Comparison of ENCODE assay signal across 8 mouse cellular contexts in the genomic region with DNA sequence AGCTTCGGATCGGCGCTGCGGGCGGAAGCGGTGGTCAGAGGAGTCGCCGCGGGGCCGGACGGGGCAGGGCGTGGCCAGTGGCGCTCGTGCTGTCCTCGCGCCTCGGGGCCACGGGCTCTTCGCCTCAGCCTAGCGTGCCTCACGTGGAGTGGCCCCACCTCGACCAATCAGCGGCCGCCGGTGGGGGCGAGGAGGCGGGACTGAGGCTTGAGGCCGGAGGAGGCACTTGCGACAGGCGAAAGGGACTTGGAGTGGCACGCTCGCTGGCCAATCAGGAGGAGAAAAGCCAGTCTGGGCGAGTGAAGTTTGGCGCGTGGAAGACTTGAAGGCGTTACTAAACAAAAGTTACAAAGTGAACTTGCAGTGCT. TPM values are rescaled to one million over a fixed set of nuclear protein-coding genes. Genes with fewer than 3 reads are reported as not detected.
A peak's percentile ranks its signal among the peaks of the same experiment; 100 is the strongest.
DNase-seq lines count a peak whose midpoint lies in the region; ATAC-seq and TF ChIP-seq lines count a peak whose summit lies in the region.

A gene (minus strand): TSS at position 112 of the 368 bp plus-strand sequence.

- intact Hi-C loops in heart, postnatal 25 days (cut with DNase I) = loop anchor here (2.0 kb wide), 1 partner anchor 176 kb away; no protein-coding TSS in a partner anchor

- no peak for TF ChIP-seq POLR2A in cerebellum, adult 2 months (IDR thresholded peaks at IDR 0.05; ENCODE audit: borderline replicate concordance, insufficient read depth, low read length)

- 18% methylated on average over 36 of the region's 36 CpGs for WGBS in cerebellum, adult 2 months
- 16% methylated on average over 36 of the region's 36 CpGs for WGBS in liver, embryonic 15.5 days (ENCODE audit: insufficient replicate concordance)
- 29% methylated on average over 36 of the region's 36 CpGs for WGBS in neural tube, embryonic 14.5 days

- in situ Hi-C loops in ES-E14 (cut with MboI; ENCODE audit: low sequenced_read_pairs in 2 of 2, unreplicated experiment in 2 of 2) = no loop called here

- peak within 1 kb of the TSS; percentile 19 to 63; a peak in 3 of 4 replicates for H3K4me3 ChIP-seq in ES-E14 (ENCODE audit: insufficient read depth in 1 of 2, low read depth in 1 of 2, low read length in 2 of 2, poor library complexity in 1 of 2, severe bottlenecking in 1 of 2)
- H3K4me3 ChIP-seq in cerebellum, adult 2 months (replicated peaks; ENCODE audit: insufficient read depth, low read depth, low read length) = no peak within 1 kb of the TSS
- peak within 1 kb of the TSS; percentile 32 for H3K4me3 ChIP-seq in liver, embryonic 15.5 days (replicated peaks)
- peak within 1 kb of the TSS; percentile 34 for H3K4me3 ChIP-seq in neural tube, embryonic 14.5 days (ENCODE audit: low read depth, low read length)

- H3K27me3 ChIP-seq in cerebellum, adult 2 months (ENCODE audit: control insufficient read depth, insufficient read depth, low read length) = no peaks in the 10 kb centered on the region; the same call in 1 of the 2 replicates
- H3K27me3 ChIP-seq in liver, embryonic 15.5 days = peaks cover 23% of the 10 kb centered on the region
- peaks cover 9% of the 10 kb centered on the region for H3K27me3 ChIP-seq in neural tube, embryonic 14.5 days (ENCODE audit: control insufficient read depth, insufficient read depth, low read length)

- no peak for TF ChIP-seq CTCF in cerebellum, adult 2 months (IDR thresholded peaks at IDR 0.05; ENCODE audit: borderline replicate concordance, insufficient read depth, low read depth, low read length)

- DNase-seq in ES-E14 (ENCODE audit: low read depth, low spot score) = peak; percentile 75
- peak; percentile 33 to 53 for DNase-seq in cerebellum, adult 2 months
- DNase-seq in forelimb bud, embryonic 11.5 days (ENCODE audit: low read depth, low spot score) = peak; percentile 84
- peak; percentile 65 for DNase-seq in heart, postnatal 25 days (ENCODE audit: low spot score)
- peak; percentile 90 to 93 for DNase-seq in kidney, postnatal 4 days
- DNase-seq in urinary bladder, postnatal 10 days (ENCODE audit: low spot score) = peak; percentile 75

- peak within 1 kb of the TSS; percentile 49 for H3K4me2 ChIP-seq in liver, embryonic 15.5 days
- H3K4me2 ChIP-seq in neural tube, embryonic 14.5 days (ENCODE audit: low read depth, low read length) = peak within 1 kb of the TSS; percentile 50

- 0 out of 2 replicates have a peak within 1 kb of the TSS, but pooled peaks have one; percentile 22 for H3K9ac ChIP-seq in ES-E14 (ENCODE audit: insufficient read depth, low read depth, low read length, poor library complexity, severe bottlenecking)
- H3K9ac ChIP-seq in liver, embryonic 15.5 days = no peak within 1 kb of the TSS
- no peak within 1 kb of the TSS for H3K9ac ChIP-seq in neural tube, embryonic 14.5 days (replicated peaks; ENCODE audit: low read depth, low read length)

- H3K9me3 ChIP-seq in ES-E14 (ENCODE audit: control insufficient read depth, insufficient read depth, low read depth, low read length) = no peaks in the 10 kb centered on the region
- H3K9me3 ChIP-seq in liver, embryonic 15.5 days (replicated peaks) = no peaks in the 10 kb centered on the region
- no peaks in the 10 kb centered on the region for H3K9me3 ChIP-seq in neural tube, embryonic 14.5 days (ENCODE audit: control insufficient read depth, low read length)

- peak; percentile 42; the same call in 1 of the 2 replicates for ATAC-seq in liver, embryonic 15.5 days (ENCODE audit: insufficient read depth)
- peak; percentile 96 for ATAC-seq in neural tube, embryonic 14.5 days (ENCODE audit: low read depth)

- H3K36me3 ChIP-seq in ES-E14 (ENCODE audit: control insufficient read depth, insufficient read depth, low read length, poor library complexity, severe bottlenecking) = no peaks in the 10 kb centered on the region
- no peaks in the 10 kb centered on the region for H3K36me3 ChIP-seq in liver, embryonic 15.5 days (replicated peaks)
- no peaks in the 10 kb centered on the region for H3K36me3 ChIP-seq in neural tube, embryonic 14.5 days (ENCODE audit: control insufficient read depth, insufficient read depth, low read length)

- no peak within 1 kb of the TSS for H3K27ac ChIP-seq in ES-E14 (ENCODE audit: insufficient read depth, low read depth, low read length, poor library complexity, severe bottlenecking)
- H3K27ac ChIP-seq in cerebellum, adult 2 months (ENCODE audit: insufficient read depth, low read length) = no peak within 1 kb of the TSS
- H3K27ac ChIP-seq in liver, embryonic 15.5 days (replicated peaks) = no peak within 1 kb of the TSS
- no peak within 1 kb of the TSS for H3K27ac ChIP-seq in neural tube, embryonic 14.5 days (ENCODE audit: low read depth, low read length)

- no peaks in the 10 kb centered on the region for H3K4me1 ChIP-seq in ES-E14 (ENCODE audit: control insufficient read depth in 2 of 2, insufficient read depth in 2 of 2, low read length in 2 of 2, poor library complexity in 1 of 2)
- H3K4me1 ChIP-seq in cerebellum, adult 2 months (ENCODE audit: control insufficient read depth, insufficient read depth, low read length) = no peaks in the 10 kb centered on the region
- H3K4me1 ChIP-seq in liver, embryonic 15.5 days (replicated peaks) = no peaks in the 10 kb centered on the region
- no peaks in the 10 kb centered on the region for H3K4me1 ChIP-seq in neural tube, embryonic 14.5 days (ENCODE audit: control insufficient read depth, insufficient read depth, low read length)

TF ChIP-seq in ES-E14, 5 proteins besides CTCF, POLR2A, EP300 and RAD21:
- TF ChIP-seq ZC3H11A (IDR thresholded peaks at IDR 0.05; ENCODE audit: borderline replicate concordance, low read depth, low read length) (no peak), ZNF384 (IDR thresholded peaks at IDR 0.05; ENCODE audit: low read depth, low read length) (no peak), HCFC1 (IDR thresholded peaks at IDR 0.05; ENCODE audit: borderline replicate concordance, insufficient read depth, low read length) (0 out of 2 replicates have a peak, but pooled peaks have one; percentile 24), CHD2 (IDR thresholded peaks at IDR 0.05; ENCODE audit: low read depth, low read length) (peak; percentile 80), MAFK (IDR thresholded peaks at IDR 0.05; ENCODE audit: insufficient read depth, low read depth, low read length) (no peak)
TF ChIP-seq in ES-E14: peak in this region for 2.

RNA-seq across cellular contexts. Expression of the gene that starts here (rescaled TPM):
- total RNA-seq in ES-E14 (2012; rRNA removed) = 1.0 and 2.9 TPM in 2 replicates
- 0.29 and 0.33 TPM in 2 replicates for polyA plus RNA-seq in cerebellum, adult 2 months (2012; rRNA removed)
- under 1 TPM; 0.18 to 0.28 TPM for total RNA-seq in heart, postnatal 25 days (2021)
- polyA plus RNA-seq in liver, embryonic 15.5 days (2015; fragmentation: Nextera tagmentation; extraction: Ambion mirVana) = 0.88 and 0.91 TPM in 2 replicates
- 1.6 and 2.1 TPM in 2 replicates for polyA plus RNA-seq in neural tube, embryonic 14.5 days (2014; fragmentation: Nextera tagmentation; extraction: Ambion mirVana)

Comparison
In these comparisons a context has a peak if more than half of its experiments do, and no peak if none do; other contexts are left out.
1. Peak in DNase-seq in cerebellum, adult 2 months; RNA of the gene not detected or under 1 TPM.
2. Peak in DNase-seq in heart, postnatal 25 days; RNA of the gene not detected or under 1 TPM.
3. Peak in ATAC-seq, H3K4me3 ChIP-seq and H3K4me2 ChIP-seq in liver, embryonic 15.5 days; RNA of the gene not detected or under 1 TPM.